Mouse (Mus musculus) erythroblast, embryonic 14.5 days (primary cell): ENCODE measurements at regions not wholly inside any gene's neighbourhood (a gene's known extent, or its start where the extent isn't known, plus 50 kb on each side); places are given as distances from the start of the nearest gene placed in this dataset.

Experiments
- GATA1 ChIP-seq: IDR thresholded peaks from 2 replicates; pipeline ENCODE4 v1.6.1; 2012; ENCODE audit warnings: low read length, inconsistent platforms, mixed read lengths
- TAL1 ChIP-seq: IDR thresholded peaks from 3 replicates; pipeline ENCODE4 v1.6.1; 2012; ENCODE audit warnings: low read length, inconsistent platforms, mixed read lengths

- TF ChIP-seq GATA1 (no peak), TAL1 (no peak)
These were observed 112.5 kb downstream of the Atp6v1g3 start for GRCm38 (mm10) chr1:138386001-138386400.
